Mouse (Mus musculus) retina, postnatal 1 day (tissue): ENCODE data around the gene Rps6ka5.

Source experiments
- DNase-seq: peaks from one replicate; pipeline ENCODE4 v3.0.0-alpha.2; 2012

Gene Rps6ka5

GRCm38 (mm10) chr12:100641936-100642335 is 84.8 kb downstream of the Rps6ka5 start:
- no peak for DNase-seq

- DNase-seq, result no peak
Measured at GRCm38 (mm10) chr12:100640726-100641125, 86.1 kb downstream of the Rps6ka5 start.

- DNase-seq, result peak; percentile 28
Measured at GRCm38 (mm10) chr12:100639680-100640079, 87.1 kb downstream of the Rps6ka5 start.

- no peak for DNase-seq
Measured at GRCm38 (mm10) chr12:100637886-100638285, 88.9 kb downstream of the Rps6ka5 start.

- peak; percentile 9 for DNase-seq
Measured at GRCm38 (mm10) chr12:100636733-100637132, 90.0 kb downstream of the Rps6ka5 start.

GRCm38 (mm10) chr12:100636299-100636633 is 90.5 kb downstream of the Rps6ka5 start:
- no peak for DNase-seq

GRCm38 (mm10) chr12:100635601-100636298 is 91.0 kb downstream of the Rps6ka5 start:
- no peak for DNase-seq

- no peak for DNase-seq
Measured at GRCm38 (mm10) chr12:100633231-100633630, 93.6 kb downstream of the Rps6ka5 start.

- DNase-seq, result no peak
Measured at GRCm38 (mm10) chr12:100631286-100631685, 95.5 kb downstream of the Rps6ka5 start.

- DNase-seq, result no peak
Measured at GRCm38 (mm10) chr12:100629126-100629920, 97.5 kb downstream of the Rps6ka5 start.

GRCm38 (mm10) chr12:100626991-100627677 is 99.6 kb downstream of the Rps6ka5 start:
- no peak for DNase-seq

- DNase-seq, result no peak
Measured at GRCm38 (mm10) chr12:100626273-100626990, 100.4 kb downstream of the Rps6ka5 start.

- no peak for DNase-seq
Measured at GRCm38 (mm10) chr12:100624854-100625447, 101.8 kb downstream of the Rps6ka5 start.

GRCm38 (mm10) chr12:100615251-100615650 is 111.5 kb downstream of the Rps6ka5 start:
- no peak for DNase-seq

GRCm38 (mm10) chr12:100613878-100614277 is 112.9 kb downstream of the Rps6ka5 start:
- DNase-seq, result no peak

- no peak for DNase-seq
Measured at GRCm38 (mm10) chr12:100613192-100613700, 113.5 kb downstream of the Rps6ka5 start.

- no peak for DNase-seq
Measured at GRCm38 (mm10) chr12:100609766-100610165, 117.0 kb downstream of the Rps6ka5 start.

GRCm38 (mm10) chr12:100609064-100609463 is 117.7 kb downstream of the Rps6ka5 start:
- no peak for DNase-seq

- peak; percentile 48 for DNase-seq
Measured at GRCm38 (mm10) chr12:100606733-100607132, 120.0 kb downstream of the Rps6ka5 start.

- DNase-seq, result no peak
Measured at GRCm38 (mm10) chr12:100605596-100605995, 121.2 kb downstream of the Rps6ka5 start.

- peak; percentile 67 for DNase-seq
Measured at GRCm38 (mm10) chr12:100604540-100604939, 122.2 kb downstream of the Rps6ka5 start.

- no peak for DNase-seq
Measured at GRCm38 (mm10) chr12:100594700-100595099, 132.1 kb downstream of the Rps6ka5 start.
